8 mouse cellular contexts compared by ENCODE assay signal in genomic region chr6:8414020-8414419, GRCm38 (mm10).
DNase-seq lines count a peak whose midpoint lies in the region; ATAC-seq lines count a peak whose summit lies in the region.

No protein-coding gene starts in this region.

- DNase-seq in lung, postnatal 36 days, result no peak
- DNase-seq in ZHBTc4 (ENCODE audit: low read depth, low spot score), result peak; percentile 60
- DNase-seq in cerebellum, adult 9-10 months, result peak; percentile 63
- DNase-seq in ovary, postnatal 10 days (ENCODE audit: low spot score), result no peak
- DNase-seq in embryo, embryonic 10.5 days (ENCODE audit: low spot score), result no peak

- peak overlapping the region; percentile 30 for H3K4me3 ChIP-seq in lung, embryonic 16.5 days (ENCODE audit: low read length)
- H3K4me3 ChIP-seq in midbrain, embryonic 15.5 days, result peak overlapping the region; percentile 27

- H3K36me3 ChIP-seq in lung, embryonic 16.5 days (ENCODE audit: control insufficient read depth, insufficient read depth, low read length), result no peaks in the 10 kb centered on the region
- H3K36me3 ChIP-seq in midbrain, embryonic 15.5 days (replicated peaks), result no peaks in the 10 kb centered on the region

- H3K4me2 ChIP-seq in lung, embryonic 16.5 days (ENCODE audit: low read depth, low read length), result peak overlapping the region; percentile 31; the same call in 1 of the 2 replicates
- peak overlapping the region; percentile 31; the same call in 1 of the 2 replicates for H3K4me2 ChIP-seq in midbrain, embryonic 15.5 days

- peak overlapping the region; percentile 47 for H3K9ac ChIP-seq in lung, embryonic 16.5 days (ENCODE audit: low read length)
- H3K9ac ChIP-seq in midbrain, embryonic 15.5 days, result no peak overlapping the region

- 0 out of 2 replicates have a peak, but pooled peaks have one; percentile 53 for ATAC-seq in lung, embryonic 16.5 days (ENCODE audit: low read depth)
- peak; percentile 67 for ATAC-seq in midbrain, embryonic 15.5 days (replicated peaks)
- no peak for ATAC-seq in megakaryocyte, adult 5-6 weeks (ENCODE audit: poor library complexity, severe bottlenecking)

- peaks cover 4% of the 10 kb centered on the region for H3K4me1 ChIP-seq in lung, embryonic 16.5 days (replicated peaks; ENCODE audit: control insufficient read depth, insufficient read depth, low read length)
- H3K4me1 ChIP-seq in midbrain, embryonic 15.5 days, result peaks cover 10% of the 10 kb centered on the region

- WGBS in lung, embryonic 16.5 days, result 47% methylated on average over 9 of the region's 9 CpGs
- WGBS in midbrain, embryonic 15.5 days, result 44% methylated on average over 9 of the region's 9 CpGs

- no peaks in the 10 kb centered on the region for H3K27me3 ChIP-seq in lung, embryonic 16.5 days (ENCODE audit: control insufficient read depth, insufficient read depth, low read depth, low read length)
- no peaks in the 10 kb centered on the region for H3K27me3 ChIP-seq in midbrain, embryonic 15.5 days (replicated peaks)

- H3K27ac ChIP-seq in lung, embryonic 16.5 days (ENCODE audit: low read length), result peak overlapping the region; percentile 66; the same call in 1 of the 2 replicates
- H3K27ac ChIP-seq in midbrain, embryonic 15.5 days, result peak overlapping the region; percentile 16; the same call in 1 of the 2 replicates

- H3K9me3 ChIP-seq in lung, embryonic 16.5 days (ENCODE audit: control insufficient read depth, low read length), result no peaks in the 10 kb centered on the region
- no peaks in the 10 kb centered on the region for H3K9me3 ChIP-seq in midbrain, embryonic 15.5 days

Comparison
In these comparisons a context has a peak if more than half of its experiments do, and no peak if none do; other contexts are left out.
1. DNase-seq: peak in ZHBTc4 (single experiment) and cerebellum, adult 9-10 months (single experiment); none in lung, postnatal 36 days (single experiment), ovary, postnatal 10 days (single experiment) and embryo, embryonic 10.5 days (single experiment).